Mouse (Mus musculus) heart, adult 2 months (tissue): ENCODE results near the gene Stxbp5l. TPM values are rescaled to one million over a fixed set of nuclear protein-coding genes. Genes with fewer than 3 reads are reported as not detected.

Experiments used
- DNase-seq, 2 experiments: peaks; one replicate each; pipeline ENCODE4 v3.0.0; 2021
- H3K27ac ChIP-seq: fragments of 200-600 bp; 2 replicates; pipeline ENCODE4 v1.8.1; 2022
- H3K27me3 ChIP-seq: fragments of 200-500 bp; 2 replicates; pipeline ENCODE4 v1.6.1; 2012; ENCODE audit warnings: mild to moderate bottlenecking, low read length, inconsistent platforms, mixed read lengths; ENCODE audit not compliant: control insufficient read depth, insufficient read depth
- H3K36me3 ChIP-seq: fragments of 200-500 bp; 2 replicates; pipeline ENCODE4 v1.6.1; 2012; ENCODE audit warnings: low read length, inconsistent platforms; ENCODE audit not compliant: control insufficient read depth, insufficient read depth
- H3K4me1 ChIP-seq: fragments of 200-500 bp; 2 replicates; pipeline ENCODE4 v1.6.1; 2011; ENCODE audit warnings: low read length; ENCODE audit not compliant: control insufficient read depth, insufficient read depth
- H3K4me3 ChIP-seq: fragments of 200-600 bp; 2 replicates; pipeline ENCODE4 v1.8.1; 2022
- H3K79me2 ChIP-seq: fragments of 200-500 bp; replicated peaks from 2 replicates; pipeline ENCODE4 v1.6.1; 2012; ENCODE audit warnings: mild to moderate bottlenecking, inconsistent platforms, low read length, moderate library complexity, mixed read lengths; ENCODE audit not compliant: control insufficient read depth, insufficient read depth
- H3K9ac ChIP-seq: fragments of 200-500 bp; 2 replicates; pipeline ENCODE4 v1.6.1; 2012; ENCODE audit warnings: low read depth, mild to moderate bottlenecking, control low read depth, inconsistent platforms, low read length, mixed read lengths
- CTCF ChIP-seq: fragments of 200-600 bp; IDR thresholded peaks from 2 replicates; pipeline ENCODE4 v1.8.1; 2022; ENCODE audit warnings: antibody characterized with exemption, mild to moderate bottlenecking, moderate library complexity
- EP300 ChIP-seq: fragments of 200-500 bp; IDR thresholded peaks from 2 replicates; pipeline ENCODE4 v1.6.1; 2011; ENCODE audit warnings: low read depth, low read length, control low read depth; ENCODE audit not compliant: insufficient read depth
- POLR2A ChIP-seq: fragments of 200-500 bp; IDR thresholded peaks from 2 replicates; pipeline ENCODE4 v1.6.1; 2011; ENCODE audit warnings: mild to moderate bottlenecking, low read depth, low read length, control low read depth; ENCODE audit not compliant: insufficient read depth
- WGBS: fragments of 180-500 bp; shearing (Covaris S2); methylation state at CpG from one replicate; pipeline ENCODE4 v1.1.7; 2018; 5-methylcytosine and 5-hydroxymethylcytosine counted together
- intact Hi-C: fragments of 180-260 bp; cut with DNase I; formaldehyde crosslinking; loops from one replicate; pipeline ENCODE4 v1.15.1; 2025
- polyA plus RNA-seq: library from polyadenylated mRNA; depleted of rRNA; stranded (reverse); fragments of >200 nt; gene quantifications from 2 replicates; pipeline ENCODE4 v1.2.3, GENCODE M21; 2012; rRNA removed
- total RNA-seq, 2 experiments: library from RNA; stranded (reverse); gene quantifications; 2 replicates each; pipeline ENCODE4 v1.2.3; 2021

The Stxbp5l gene
- total and polyA plus RNA-seq, 3 experiments = not detected

- no peaks in the 10 kb centered on the region for H3K36me3 ChIP-seq
- DNase-seq = no peak
These were observed 290.5 kb downstream of the Stxbp5l start for GRCm38 (mm10) chr16:37094169-37094833.

DNA sequence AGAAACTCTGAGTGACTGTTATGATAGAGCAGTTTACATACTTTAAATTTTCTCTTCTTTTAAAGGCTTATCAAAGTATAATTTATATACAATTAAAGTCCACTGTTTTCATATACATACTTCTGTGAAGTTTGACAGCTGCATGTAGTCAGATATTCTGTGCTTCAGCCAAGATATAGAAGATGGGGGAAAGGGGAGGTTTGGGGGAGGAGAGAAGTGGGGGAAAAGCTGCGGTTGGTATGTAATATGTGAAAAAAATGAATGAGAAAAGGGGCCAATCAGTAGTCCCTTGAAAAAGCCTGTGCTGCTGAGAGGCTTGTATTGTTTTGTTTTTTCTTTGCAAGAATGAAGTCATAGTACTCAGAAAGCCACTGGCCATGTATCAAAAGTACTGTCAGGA lies 295.1 kb downstream of the Stxbp5l start:
- intact Hi-C loops = no loop called here
- DNase-seq = no peak
- Histone ChIP-seq H3K36me3 (no peaks in the 10 kb centered on the region), H3K9ac (no peak overlapping the region), H3K4me1 (no peaks in the 10 kb centered on the region), H3K27me3 (no peaks in the 10 kb centered on the region), H3K79me2 (no peaks in the 10 kb centered on the region), H3K4me3 (no peak overlapping the region), H3K27ac (no peak overlapping the region)
- 69% methylated on average over 1 of the region's 1 CpGs for WGBS
- no peak for TF ChIP-seq POLR2A
- TF ChIP-seq CTCF = no peak
- no peak for TF ChIP-seq EP300

More at GRCm38 (mm10) chr16:37094169-37094833, 290.5 kb downstream of the Stxbp5l start:
- Histone ChIP-seq H3K27me3 (no peaks in the 10 kb centered on the region), H3K4me1 (no peaks in the 10 kb centered on the region), H3K79me2 (no peaks in the 10 kb centered on the region), H3K27ac (no peak overlapping the region), H3K4me3 (no peak overlapping the region), H3K9ac (no peak overlapping the region)
- 88% methylated on average over 4 of the region's 4 CpGs for WGBS
- TF ChIP-seq CTCF (no peak), POLR2A (no peak), EP300 (no peak)
- intact Hi-C loops = no loop called here

DNA sequence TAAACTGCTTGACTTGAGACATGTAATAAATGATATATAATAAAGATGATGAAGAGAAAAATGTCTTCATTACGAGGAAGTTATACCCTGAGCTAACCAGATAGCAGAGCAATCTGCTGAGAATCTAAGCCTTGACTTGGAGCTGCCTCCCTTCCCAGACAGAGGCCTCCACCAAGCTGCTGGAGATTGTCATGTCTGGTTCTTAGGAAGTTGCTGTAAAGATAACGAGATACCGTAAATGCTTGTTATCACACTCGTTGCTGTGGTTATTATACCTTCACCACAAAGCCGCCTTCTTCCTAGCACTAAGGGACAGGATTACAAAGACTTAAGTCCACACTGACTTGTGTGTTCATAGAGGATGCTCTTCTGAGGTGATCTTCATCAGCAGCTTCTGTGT lies 312.4 kb downstream of the Stxbp5l start:
- no peaks in the 10 kb centered on the region for H3K27me3 ChIP-seq
- H3K36me3 ChIP-seq = no peaks in the 10 kb centered on the region

More for the DNA sequence above, 312.4 kb downstream of the Stxbp5l start:
- TF ChIP-seq POLR2A (no peak), EP300 (no peak), CTCF (no peak)
- intact Hi-C loops = no loop called here
- H3K4me3 ChIP-seq = no peak overlapping the region
- no peaks in the 10 kb centered on the region for H3K79me2 ChIP-seq
- H3K27ac ChIP-seq = no peak overlapping the region
- DNase-seq = no peak
- H3K4me1 ChIP-seq = no peaks in the 10 kb centered on the region
- H3K9ac ChIP-seq = no peak overlapping the region
- WGBS = 67% methylated on average over 5 of the region's 5 CpGs

Other genes with a start within 250 kb of the Stxbp5l start
- 1 to 10 TPM; 6.4 to 6.6 TPM for gene Gtf2e1, start 154.8 kb upstream of the Stxbp5l start, total RNA-seq
- 3.3 and 6.3 TPM in 2 replicates for gene Gtf2e1, start 154.8 kb upstream of the Stxbp5l start, polyA plus RNA-seq
- gene Rabl3, start 154.9 kb upstream of the Stxbp5l start, total RNA-seq = 1 to 10 TPM; 6.7 to 6.8 TPM
- gene Rabl3, start 154.9 kb upstream of the Stxbp5l start, polyA plus RNA-seq = 3.0 and 6.1 TPM in 2 replicates
- gene Hgd, start 195.2 kb upstream of the Stxbp5l start, total RNA-seq = not detected
- 0.08 and 0.38 TPM in 2 replicates for gene Hgd, start 195.2 kb upstream of the Stxbp5l start, polyA plus RNA-seq